Mouse (Mus musculus): ENCODE measurements around the gene Chtf18. TPM values are rescaled to one million over a fixed set of nuclear protein-coding genes. Genes with fewer than 3 reads are reported as not detected.

The Chtf18 gene
- polyA plus RNA-seq, 1 experiment from 2014 or later = 21.1 TPM

GRCm38 (mm10) chr17:25709994-25710393 lies 17.2 kb downstream of the Chtf18 start:
- WGBS (ENCODE audit: insufficient replicate concordance) = 64% methylated on average over 2 of the region's 2 CpGs
- no peak for ATAC-seq (ENCODE audit: insufficient read depth)
- H3K4me1 ChIP-seq (replicated peaks) = no peaks in the 10 kb centered on the region
- H3K4me2 ChIP-seq = no peak overlapping the region
- H3K9ac ChIP-seq = no peak overlapping the region
- H3K27me3 ChIP-seq = peaks cover 6% of the 10 kb centered on the region; the same call in 1 of the 2 replicates
- no peaks in the 10 kb centered on the region for H3K9me3 ChIP-seq (replicated peaks)
- H3K36me3 ChIP-seq (replicated peaks) = no peaks in the 10 kb centered on the region
- H3K4me3 ChIP-seq (replicated peaks) = no peak overlapping the region
- H3K27ac ChIP-seq (replicated peaks) = no peak overlapping the region

- Histone ChIP-seq H3K4me2 (no peak overlapping the region), H3K9me3 (replicated peaks) (no peaks in the 10 kb centered on the region), H3K36me3 (replicated peaks) (no peaks in the 10 kb centered on the region), H3K4me1 (replicated peaks) (no peaks in the 10 kb centered on the region), H3K9ac (no peak overlapping the region), H3K27ac (replicated peaks) (no peak overlapping the region), H3K27me3 (peaks cover 11% of the 10 kb centered on the region; the same call in 1 of the 2 replicates), H3K4me3 (replicated peaks) (no peak overlapping the region)
- ATAC-seq (ENCODE audit: insufficient read depth) = no peak
- 48% methylated on average over 9 of the region's 9 CpGs for WGBS (ENCODE audit: insufficient replicate concordance)
Measured at GRCm38 (mm10) chr17:25700863-25701496, 26.2 kb downstream of the Chtf18 start.

GRCm38 (mm10) chr17:25698446-25698845 lies 28.8 kb downstream of the Chtf18 start:
- Histone ChIP-seq H3K4me1 (replicated peaks) (no peaks in the 10 kb centered on the region), H3K27ac (replicated peaks) (no peak overlapping the region), H3K4me3 (replicated peaks) (no peak overlapping the region), H3K4me2 (no peak overlapping the region), H3K36me3 (replicated peaks) (no peaks in the 10 kb centered on the region), H3K9me3 (replicated peaks) (no peaks in the 10 kb centered on the region), H3K27me3 (peaks cover 11% of the 10 kb centered on the region; the same call in 1 of the 2 replicates), H3K9ac (no peak overlapping the region)
- WGBS (ENCODE audit: insufficient replicate concordance) = 16% methylated on average over 7 of the region's 7 CpGs
- ATAC-seq (ENCODE audit: insufficient read depth) = no peak

GRCm38 (mm10) chr17:25696263-25696662 lies 31.0 kb downstream of the Chtf18 start:
- Histone ChIP-seq H3K9me3 (replicated peaks) (no peaks in the 10 kb centered on the region), H3K27ac (replicated peaks) (no peak overlapping the region), H3K4me1 (replicated peaks) (no peaks in the 10 kb centered on the region), H3K27me3 (peaks cover 3% of the 10 kb centered on the region; the same call in 1 of the 2 replicates), H3K4me3 (replicated peaks) (no peak overlapping the region), H3K4me2 (no peak overlapping the region), H3K36me3 (replicated peaks) (no peaks in the 10 kb centered on the region), H3K9ac (no peak overlapping the region)
- no peak for ATAC-seq (ENCODE audit: insufficient read depth)
- 13% methylated on average over 1 of the region's 1 CpGs for WGBS (ENCODE audit: insufficient replicate concordance)

GRCm38 (mm10) chr17:25688922-25689321 lies 38.3 kb downstream of the Chtf18 start:
- no peak for ATAC-seq (ENCODE audit: insufficient read depth)
- Histone ChIP-seq H3K4me2 (no peak overlapping the region), H3K27ac (replicated peaks) (no peak overlapping the region), H3K27me3 (0 out of 2 replicates have a peak, but pooled peaks cover 11% of the 10 kb centered on the region), H3K4me1 (replicated peaks) (no peaks in the 10 kb centered on the region), H3K9ac (no peak overlapping the region), H3K4me3 (replicated peaks) (no peak overlapping the region), H3K36me3 (replicated peaks) (no peaks in the 10 kb centered on the region), H3K9me3 (replicated peaks) (no peaks in the 10 kb centered on the region)
- WGBS (ENCODE audit: insufficient replicate concordance) = 61% methylated on average over 4 of the region's 4 CpGs

- Histone ChIP-seq H3K27me3 (0 out of 2 replicates have a peak, but pooled peaks cover 11% of the 10 kb centered on the region), H3K27ac (replicated peaks) (no peak overlapping the region), H3K4me1 (replicated peaks) (no peaks in the 10 kb centered on the region), H3K9ac (no peak overlapping the region), H3K4me2 (no peak overlapping the region), H3K4me3 (replicated peaks) (no peak overlapping the region), H3K36me3 (replicated peaks) (no peaks in the 10 kb centered on the region), H3K9me3 (replicated peaks) (no peaks in the 10 kb centered on the region)
- WGBS (ENCODE audit: insufficient replicate concordance) = 25% methylated on average over 7 of the region's 7 CpGs
- ATAC-seq (ENCODE audit: insufficient read depth) = no peak
Measured at GRCm38 (mm10) chr17:25686323-25686722, 40.9 kb downstream of the Chtf18 start.

- 48% methylated on average over 4 of the region's 4 CpGs for WGBS (ENCODE audit: insufficient replicate concordance)
- ATAC-seq (ENCODE audit: insufficient read depth) = no peak
Measured at GRCm38 (mm10) chr17:25681636-25682035, 45.6 kb downstream of the Chtf18 start.

GRCm38 (mm10) chr17:25679818-25680217 lies 47.4 kb downstream of the Chtf18 start:
- Histone ChIP-seq H3K27me3 (peaks cover 7% of the 10 kb centered on the region; the same call in 1 of the 2 replicates), H3K4me3 (replicated peaks) (no peak overlapping the region), H3K4me1 (replicated peaks) (no peaks in the 10 kb centered on the region), H3K9ac (no peak overlapping the region), H3K27ac (replicated peaks) (no peak overlapping the region), H3K36me3 (replicated peaks) (no peaks in the 10 kb centered on the region), H3K9me3 (replicated peaks) (no peaks in the 10 kb centered on the region), H3K4me2 (no peak overlapping the region)
- 9% methylated on average over 5 of the region's 5 CpGs for WGBS (ENCODE audit: insufficient replicate concordance)
- ATAC-seq (ENCODE audit: insufficient read depth) = no peak

More at GRCm38 (mm10) chr17:25681636-25682035, 45.6 kb downstream of the Chtf18 start:
- Histone ChIP-seq H3K36me3 (replicated peaks) (no peaks in the 10 kb centered on the region), H3K9ac (no peak overlapping the region), H3K27me3 (peaks cover 12% of the 10 kb centered on the region; the same call in 1 of the 2 replicates), H3K27ac (replicated peaks) (no peak overlapping the region), H3K4me2 (no peak overlapping the region), H3K9me3 (replicated peaks) (no peaks in the 10 kb centered on the region), H3K4me3 (replicated peaks) (no peak overlapping the region), H3K4me1 (replicated peaks) (no peaks in the 10 kb centered on the region)

- Histone ChIP-seq H3K27ac (replicated peaks) (no peak overlapping the region), H3K36me3 (replicated peaks) (no peaks in the 10 kb centered on the region), H3K4me3 (replicated peaks) (no peak overlapping the region), H3K9ac (no peak overlapping the region), H3K4me1 (replicated peaks) (no peaks in the 10 kb centered on the region), H3K9me3 (replicated peaks) (no peaks in the 10 kb centered on the region), H3K4me2 (no peak overlapping the region), H3K27me3 (peaks cover 7% of the 10 kb centered on the region; the same call in 1 of the 2 replicates)
- 34% methylated on average over 6 of the region's 6 CpGs for WGBS (ENCODE audit: insufficient replicate concordance)
- ATAC-seq (ENCODE audit: insufficient read depth) = no peak
Measured at GRCm38 (mm10) chr17:25677969-25678368, 49.2 kb downstream of the Chtf18 start.

GRCm38 (mm10) chr17:25672982-25673381 lies 54.2 kb downstream of the Chtf18 start:
- no peaks in the 10 kb centered on the region for H3K36me3 ChIP-seq (replicated peaks)

More at GRCm38 (mm10) chr17:25672982-25673381, 54.2 kb downstream of the Chtf18 start:
- Histone ChIP-seq H3K27me3 (no peaks in the 10 kb centered on the region), H3K9ac (no peak overlapping the region), H3K4me2 (no peak overlapping the region), H3K4me3 (replicated peaks) (no peak overlapping the region), H3K4me1 (replicated peaks) (no peaks in the 10 kb centered on the region), H3K9me3 (replicated peaks) (no peaks in the 10 kb centered on the region), H3K27ac (replicated peaks) (no peak overlapping the region)
- ATAC-seq (ENCODE audit: insufficient read depth) = no peak

Data from liver, embryonic 15.5 days (tissue).